Mouse (Mus musculus): ENCODE results near the gene Irf1.
"Not testable (repeated sequence)": the region's sequence is repeated elsewhere in the genome, so short reads cannot be mapped to it uniquely, and the experiment has no call there.

Gene Irf1

GRCm38 (mm10) chr11:53769760-53770124 lies at the start of gene Irf1:
Gene Irf1, plus strand, starts transcription at chr11:53770014.
- peak; percentile 99 for DNase-seq (ENCODE audit: low spot score)

- no peak for DNase-seq (ENCODE audit: low spot score)
Measured at GRCm38 (mm10) chr11:53720715-53721114, 49.1 kb upstream of the Irf1 start, which contains the start of gene Il5. Gene Il5, plus strand, starts transcription at chr11:53720794.

GRCm38 (mm10) chr11:53731457-53731856 lies 38.4 kb upstream of the Irf1 start:
- DNase-seq (ENCODE audit: low spot score) = no peak

- DNase-seq (ENCODE audit: low spot score) = no peak
Measured at GRCm38 (mm10) chr11:53732244-53732643, 37.6 kb upstream of the Irf1 start.

- DNase-seq (ENCODE audit: low spot score) = peak; percentile 6
Measured at GRCm38 (mm10) chr11:53733824-53734223, 36.0 kb upstream of the Irf1 start.

- DNase-seq (ENCODE audit: low spot score) = no peak
Measured at GRCm38 (mm10) chr11:53734431-53734830, 35.4 kb upstream of the Irf1 start.

GRCm38 (mm10) chr11:53734970-53735681 lies 34.7 kb upstream of the Irf1 start:
- DNase-seq (ENCODE audit: low spot score) = no peak

GRCm38 (mm10) chr11:53735682-53736245 lies 34.0 kb upstream of the Irf1 start:
- DNase-seq (ENCODE audit: low spot score) = peak; percentile 71

- DNase-seq (ENCODE audit: low spot score) = peak; percentile 73
Measured at GRCm38 (mm10) chr11:53736771-53737572, 32.8 kb upstream of the Irf1 start.

- peak; percentile 57 for DNase-seq (ENCODE audit: low spot score)
Measured at GRCm38 (mm10) chr11:53737573-53737946, 32.3 kb upstream of the Irf1 start.

- no peak for DNase-seq (ENCODE audit: low spot score)
Measured at GRCm38 (mm10) chr11:53742353-53742752, 27.5 kb upstream of the Irf1 start.

GRCm38 (mm10) chr11:53745260-53745659 lies 24.6 kb upstream of the Irf1 start:
- no peak for DNase-seq (ENCODE audit: low spot score)

GRCm38 (mm10) chr11:53747985-53748384 lies 21.8 kb upstream of the Irf1 start:
- DNase-seq (ENCODE audit: low spot score) = no peak

GRCm38 (mm10) chr11:53748614-53749013 lies 21.2 kb upstream of the Irf1 start:
- DNase-seq (ENCODE audit: low spot score) = no peak

GRCm38 (mm10) chr11:53749306-53749705 lies 20.5 kb upstream of the Irf1 start:
- no peak for DNase-seq (ENCODE audit: low spot score)

GRCm38 (mm10) chr11:53749716-53750352 lies 20.0 kb upstream of the Irf1 start:
- DNase-seq (ENCODE audit: low spot score) = no peak

GRCm38 (mm10) chr11:53755011-53755595 lies 14.7 kb upstream of the Irf1 start:
- DNase-seq (ENCODE audit: low spot score) = no peak

- DNase-seq (ENCODE audit: low spot score) = no peak
Measured at GRCm38 (mm10) chr11:53757612-53758011, 12.2 kb upstream of the Irf1 start.

GRCm38 (mm10) chr11:53758033-53758432 lies 11.8 kb upstream of the Irf1 start:
- not testable (repeated sequence) for DNase-seq (ENCODE audit: low spot score)

GRCm38 (mm10) chr11:53758791-53759351 lies 10.9 kb upstream of the Irf1 start:
- DNase-seq (ENCODE audit: low spot score) = no peak

GRCm38 (mm10) chr11:53759545-53760406 lies 10.0 kb upstream of the Irf1 start:
- DNase-seq (ENCODE audit: low spot score) = no peak

Measured in T-cell, adult 2 months (primary cell).